Mouse (Mus musculus) liver, embryonic 11.5 days (tissue): Measurements from ENCODE around the gene Uck1. TPM values are rescaled to one million over a fixed set of nuclear protein-coding genes. Genes with fewer than 3 reads are reported as not detected.

Experiments
- ATAC-seq: fragments of 200-750 bp; cut with Nextera tagmentation; replicated peaks from 2 replicates; pipeline ENCODE4 v1.8.0; 2017; ENCODE audit warnings: moderate number of reproducible peaks, mild to moderate bottlenecking, moderate TSS enrichment, moderate library complexity; ENCODE audit not compliant: low FRiP score
- DNase-seq: peaks from one replicate; pipeline ENCODE4 v3.0.0-alpha.2; 2017; ENCODE audit warnings: low spot score
- H3K27ac ChIP-seq: fragments of 300-500 bp; sonication (generic); 2 replicates; pipeline ENCODE4 v1.5.1; 2014; ENCODE audit warnings: mild to moderate bottlenecking, low read depth, low read length, control low read depth
- H3K27me3 ChIP-seq: fragments of 300-500 bp; sonication (generic); replicated peaks from 2 replicates; pipeline ENCODE4 v1.6.1; 2014; ENCODE audit warnings: low read length, mixed read lengths; ENCODE audit not compliant: control insufficient read depth, insufficient read depth
- H3K36me3 ChIP-seq: fragments of 300-500 bp; sonication (generic); 2 replicates; pipeline ENCODE4 v1.6.1; 2014; ENCODE audit warnings: mild to moderate bottlenecking, low read length, moderate library complexity, mixed read lengths; ENCODE audit not compliant: control insufficient read depth, insufficient read depth
- H3K4me1 ChIP-seq: fragments of 300-500 bp; sonication (generic); replicated peaks from 2 replicates; pipeline ENCODE4 v1.6.1; 2014; ENCODE audit warnings: low read length, mixed read lengths; ENCODE audit not compliant: control insufficient read depth, insufficient read depth
- H3K4me2 ChIP-seq: fragments of 300-500 bp; sonication (generic); 2 replicates; pipeline ENCODE4 v1.6.1; 2014; ENCODE audit warnings: mild to moderate bottlenecking, control low read depth, moderate library complexity
- H3K4me3 ChIP-seq: fragments of 300-500 bp; sonication (generic); 2 replicates; pipeline ENCODE4 v1.5.1; 2014; ENCODE audit warnings: low read depth, low read length, control low read depth
- H3K9ac ChIP-seq: fragments of 300-500 bp; sonication (generic); 2 replicates; pipeline ENCODE4 v1.6.1; 2014; ENCODE audit warnings: low read depth, low read length, control low read depth
- H3K9me3 ChIP-seq: fragments of 300-500 bp; sonication (generic); 2 replicates; pipeline ENCODE4 v1.6.1; 2016; ENCODE audit warnings: low read length, inconsistent platforms, mixed read lengths; ENCODE audit not compliant: control insufficient read depth
- WGBS: fragments of 180-500 bp; shearing (Covaris S2); extraction: QIAGEN DNeasy Blood & Tissue Kit; methylation state at CpG from one replicate; pipeline ENCODE4 v1.1.7; 2014; 5-methylcytosine and 5-hydroxymethylcytosine counted together
- polyA plus RNA-seq: library from polyadenylated mRNA; unstranded; fragments of >200 nt; fragmentation: Nextera tagmentation; extraction: Ambion mirVana; gene quantifications from 2 replicates; pipeline ENCODE4 v1.2.1, GENCODE M21; 2014

The Uck1 gene
- polyA plus RNA-seq, 1 experiment from 2014 or later: 59.5 TPM

DNA sequence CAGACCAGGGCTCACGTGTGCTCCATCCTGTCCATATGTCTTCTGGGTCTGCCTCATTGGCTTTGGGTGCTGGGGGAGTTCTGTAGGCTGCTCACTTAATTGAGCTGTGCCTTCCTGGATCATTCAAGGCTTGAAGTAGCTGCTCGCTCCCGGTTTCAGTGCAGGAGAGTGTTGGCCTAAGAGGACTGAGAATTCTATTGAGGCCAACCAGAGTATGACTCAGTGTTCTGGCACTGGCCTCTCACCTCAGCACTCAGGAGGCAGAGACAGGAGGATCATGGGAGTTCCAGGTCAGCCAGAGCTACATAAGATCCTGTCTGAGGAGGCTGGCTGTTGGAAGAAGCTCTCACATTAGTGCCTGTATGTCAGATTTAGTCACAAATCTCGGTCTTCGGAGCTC is 41.8 kb downstream of the Uck1 start:
- WGBS: 91% methylated on average over 5 of the region's 5 CpGs
- no peak overlapping the region for H3K4me3 ChIP-seq
- no peaks in the 10 kb centered on the region for H3K27me3 ChIP-seq
- H3K4me1 ChIP-seq: no peaks in the 10 kb centered on the region
- ATAC-seq: no peak
- H3K27ac ChIP-seq: no peak overlapping the region
- no peak overlapping the region for H3K4me2 ChIP-seq
- peaks cover 94% of the 10 kb centered on the region for H3K36me3 ChIP-seq
- H3K9ac ChIP-seq: no peak overlapping the region
- H3K9me3 ChIP-seq: no peaks in the 10 kb centered on the region
- DNase-seq: no peak

DNA sequence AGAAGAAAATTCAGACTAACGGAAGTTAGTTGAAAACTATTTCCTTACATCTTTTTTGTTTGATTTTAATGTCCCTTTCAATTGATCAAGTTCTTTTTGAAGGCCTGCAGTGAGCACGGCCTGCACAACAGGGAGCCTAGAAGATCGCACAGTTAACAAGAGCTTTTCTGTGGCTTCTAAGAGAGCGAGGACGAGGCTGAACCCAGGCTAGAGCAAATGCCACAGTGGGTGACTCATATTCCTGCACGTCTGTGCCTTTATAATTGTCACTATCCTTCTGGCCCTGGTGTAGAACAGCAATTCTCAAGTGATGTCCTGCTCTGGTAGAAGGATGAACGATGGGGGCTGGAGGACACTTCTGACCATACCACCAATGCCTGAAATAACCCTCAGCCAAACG is 42.3 kb downstream of the Uck1 start:
- no peak for DNase-seq
- WGBS: 91% methylated on average over 8 of the region's 8 CpGs
- Histone ChIP-seq H3K9ac (no peak overlapping the region), H3K4me1 (no peaks in the 10 kb centered on the region), H3K4me2 (no peak overlapping the region), H3K36me3 (peaks cover 94% of the 10 kb centered on the region), H3K27ac (no peak overlapping the region), H3K9me3 (no peaks in the 10 kb centered on the region), H3K27me3 (no peaks in the 10 kb centered on the region), H3K4me3 (no peak overlapping the region)
- ATAC-seq: no peak

DNA sequence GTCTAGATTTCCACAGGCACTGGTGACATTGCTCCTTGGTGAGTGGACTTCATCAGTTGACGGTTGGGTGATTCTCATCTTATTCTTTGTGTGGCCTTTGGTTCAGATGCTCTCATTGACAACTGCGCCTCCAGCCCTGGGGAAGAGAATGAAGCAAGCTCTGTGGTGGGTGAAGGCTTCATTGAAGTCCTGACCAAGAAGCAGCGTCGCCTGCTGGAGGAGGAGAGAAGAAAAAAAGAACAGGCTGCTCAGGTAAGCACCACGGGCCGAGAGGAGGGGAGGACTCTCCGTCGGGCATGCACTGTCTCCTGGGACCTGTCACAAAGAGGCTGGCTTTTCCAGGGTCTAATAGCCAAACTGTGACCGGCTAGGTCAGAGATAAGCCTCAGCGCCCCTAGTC is 43.5 kb downstream of the Uck1 start:
- WGBS: 93% methylated on average over 10 of the region's 10 CpGs
- no peak overlapping the region for H3K27ac ChIP-seq
- no peaks in the 10 kb centered on the region for H3K9me3 ChIP-seq
- DNase-seq: no peak
- no peak overlapping the region for H3K4me3 ChIP-seq
- H3K4me2 ChIP-seq: no peak overlapping the region
- no peaks in the 10 kb centered on the region for H3K4me1 ChIP-seq
- H3K9ac ChIP-seq: no peak overlapping the region
- peaks cover 91% of the 10 kb centered on the region for H3K36me3 ChIP-seq
- no peak for ATAC-seq
- no peaks in the 10 kb centered on the region for H3K27me3 ChIP-seq

DNA sequence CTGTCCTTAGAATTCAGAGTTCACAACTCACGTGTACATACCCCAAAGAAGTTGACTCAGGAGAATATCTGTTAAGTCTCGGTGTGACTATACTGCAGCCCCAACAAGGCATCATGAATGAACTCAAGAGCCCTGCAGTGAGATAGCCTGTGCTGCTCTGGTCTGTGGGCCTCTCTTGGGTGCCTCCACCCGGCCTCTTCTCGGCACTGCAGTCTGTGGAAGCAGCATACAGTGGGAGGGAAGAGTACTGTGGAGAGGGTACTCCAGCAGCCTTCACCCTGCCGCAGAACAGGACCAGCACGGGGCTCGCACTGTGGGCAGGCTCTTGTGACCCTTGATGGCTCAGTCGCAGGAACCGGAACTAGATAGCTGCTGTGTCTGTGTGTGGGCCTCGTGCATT is 44.4 kb downstream of the Uck1 start:
- Histone ChIP-seq H3K36me3 (peaks cover 90% of the 10 kb centered on the region), H3K9ac (no peak overlapping the region), H3K4me2 (no peak overlapping the region), H3K27ac (no peak overlapping the region), H3K9me3 (no peaks in the 10 kb centered on the region), H3K27me3 (no peaks in the 10 kb centered on the region), H3K4me3 (no peak overlapping the region), H3K4me1 (no peaks in the 10 kb centered on the region)
- WGBS: 88% methylated on average over 10 of the region's 10 CpGs
- DNase-seq (no peak), ATAC-seq (no peak)

DNA sequence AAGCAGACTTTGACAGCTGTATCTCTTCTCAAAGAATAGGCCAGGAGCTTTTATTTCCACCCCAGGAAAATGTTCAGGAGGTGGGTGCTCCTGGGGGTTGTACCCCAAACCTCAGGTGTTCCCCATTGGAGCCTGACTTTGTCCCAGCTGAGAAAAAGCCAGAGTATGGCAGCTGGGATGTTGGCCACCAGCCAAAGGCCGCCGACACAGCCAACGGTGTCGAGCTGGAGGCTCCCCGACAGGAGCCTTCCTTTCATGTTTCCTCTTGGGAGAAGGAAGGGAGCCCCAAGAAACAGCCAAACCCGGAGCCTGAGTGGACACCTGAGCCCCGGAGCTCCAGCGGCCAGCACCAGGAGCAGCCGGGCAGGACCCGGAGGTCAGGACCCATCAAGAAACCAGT is 47.0 kb downstream of the Uck1 start:
- Histone ChIP-seq H3K27ac (no peak overlapping the region), H3K4me2 (no peak overlapping the region), H3K27me3 (no peaks in the 10 kb centered on the region), H3K9me3 (no peaks in the 10 kb centered on the region), H3K4me1 (no peaks in the 10 kb centered on the region), H3K36me3 (peaks cover 89% of the 10 kb centered on the region), H3K4me3 (no peak overlapping the region), H3K9ac (no peak overlapping the region)
- WGBS: 88% methylated on average over 10 of the region's 10 CpGs
- DNase-seq: no peak
- ATAC-seq: no peak

DNA sequence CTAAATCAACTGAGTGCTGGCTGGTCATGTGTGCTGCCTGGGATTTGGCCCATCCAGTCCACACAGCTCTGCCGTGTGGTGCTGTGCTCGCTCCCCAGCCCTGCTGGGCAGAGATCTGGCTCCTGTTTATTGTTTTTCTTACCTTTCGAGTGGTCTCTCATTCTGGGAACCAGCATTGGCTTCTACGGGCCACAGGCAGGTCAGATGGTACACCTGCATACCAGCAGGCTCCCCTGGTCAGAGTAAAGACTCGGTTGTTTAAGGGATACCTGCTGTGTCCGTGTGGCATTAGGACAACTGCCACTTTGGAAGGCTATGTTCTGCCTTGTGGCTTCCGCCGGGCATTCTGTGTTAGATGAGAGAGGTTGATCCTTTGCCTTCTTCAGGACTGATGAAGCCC is 48.3 kb downstream of the Uck1 start:
- Histone ChIP-seq H3K4me1 (no peaks in the 10 kb centered on the region), H3K4me3 (no peak overlapping the region), H3K9me3 (no peaks in the 10 kb centered on the region), H3K27ac (no peak overlapping the region), H3K36me3 (peaks cover 88% of the 10 kb centered on the region), H3K27me3 (no peaks in the 10 kb centered on the region), H3K9ac (no peak overlapping the region), H3K4me2 (no peak overlapping the region)
- no peak for DNase-seq
- ATAC-seq: no peak
- whole genome bisulfite sequencing: 94% methylated on average over 8 of the region's 8 CpGs

DNA sequence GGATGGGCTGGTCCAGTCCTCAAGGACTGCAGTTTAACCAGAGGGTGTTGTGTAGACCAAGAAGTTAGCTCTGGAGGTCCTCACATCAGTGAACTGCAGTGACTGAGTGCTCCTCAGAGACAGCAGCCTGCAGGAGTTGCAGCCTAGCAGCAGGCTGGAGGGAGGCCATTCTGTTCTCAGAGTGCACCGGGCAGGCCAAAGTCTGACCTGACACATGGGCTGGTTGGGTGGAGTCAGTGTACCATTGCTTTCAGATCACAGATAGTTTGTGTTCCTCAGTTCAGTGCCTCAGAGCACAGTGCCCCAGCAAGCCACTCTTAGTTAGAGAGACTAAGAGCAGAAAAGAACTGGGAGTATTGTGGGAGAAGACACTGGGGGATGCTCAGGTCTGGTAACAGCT is 52.3 kb downstream of the Uck1 start:
- Histone ChIP-seq H3K36me3 (peaks cover 81% of the 10 kb centered on the region), H3K4me1 (no peaks in the 10 kb centered on the region), H3K9ac (no peak overlapping the region), H3K9me3 (no peaks in the 10 kb centered on the region), H3K27ac (no peak overlapping the region), H3K27me3 (no peaks in the 10 kb centered on the region), H3K4me3 (no peak overlapping the region), H3K4me2 (no peak overlapping the region)
- no peak for DNase-seq
- WGBS: 86% methylated on average over 1 of the region's 1 CpGs
- ATAC-seq: no peak

Other genes starting within 250 kb of the Uck1 start
- gene Fam78a, start 175.3 kb downstream of the Uck1 start, polyA plus RNA-seq: 19.2 and 19.8 TPM in 2 replicates
- 5.3 TPM in 2 replicates for gene Plpp7, start 164.6 kb downstream of the Uck1 start, polyA plus RNA-seq
- gene Prrc2b, start 109.1 kb downstream of the Uck1 start, polyA plus RNA-seq: 37.8 and 48.1 TPM in 2 replicates
- 35.7 and 37.1 TPM in 2 replicates for gene Pomt1, start 23.6 kb downstream of the Uck1 start, polyA plus RNA-seq
- gene Golga2, start 27.2 kb upstream of the Uck1 start, polyA plus RNA-seq: 18.8 and 19.7 TPM in 2 replicates
- 369 and 385 TPM in 2 replicates for gene Swi5, start 27.9 kb upstream of the Uck1 start, polyA plus RNA-seq
- gene Ciz1, start 92.2 kb upstream of the Uck1 start, polyA plus RNA-seq: 45.5 and 45.8 TPM in 2 replicates
- 9.3 and 10.0 TPM in 2 replicates for gene Dnm1, start 93.2 kb upstream of the Uck1 start, polyA plus RNA-seq
- 36.2 and 39.7 TPM in 2 replicates for gene 1110008P14Rik, start 121.8 kb upstream of the Uck1 start, polyA plus RNA-seq
- gene Lcn2, start 128.1 kb upstream of the Uck1 start, polyA plus RNA-seq: 8.0 and 9.9 TPM in 2 replicates
- gene Ptges2, start 135.7 kb upstream of the Uck1 start, polyA plus RNA-seq: 23.0 and 23.6 TPM in 2 replicates
- gene Naif1, start 190.3 kb upstream of the Uck1 start, polyA plus RNA-seq: 4.5 and 5.4 TPM in 2 replicates
- 10.4 and 12.7 TPM in 2 replicates for gene Slc25a25, start 191.3 kb upstream of the Uck1 start, polyA plus RNA-seq